Mouse (Mus musculus): ENCODE data around the gene Evpl.

- TF ChIP-seq POLR2A (IDR thresholded peaks at IDR 0.05; ENCODE audit: low read depth, low read length) (no peak), CTCF (conservative IDR thresholded peaks at IDR 0.05; ENCODE audit: insufficient read depth, insufficient read length, low read depth, low read length) (no peak)
Measured at GRCm38 (mm10) chr11:116239797-116240196, 1.9 kb upstream of the Evpl start.

Data from kidney, adult 2 months (tissue).